Mouse (Mus musculus): ENCODE measurements at regions not wholly inside any gene's neighbourhood (a gene's known extent, or its start where the extent isn't known, plus 50 kb on each side); places are given as distances from the start of the nearest gene placed in this dataset.

GRCm38 (mm10) chr19:54248256-54248936 is 204.4 kb downstream of the Adra2a start:
- peak in 1 of 2 experiments; percentile 32 for DNase-seq

GRCm38 (mm10) chr19:54252145-54252664 is 208.3 kb downstream of the Adra2a start:
- no peak for DNase-seq

GRCm38 (mm10) chr19:54257889-54258288 is 213.9 kb downstream of the Adra2a start:
- no peak for DNase-seq

DNA sequence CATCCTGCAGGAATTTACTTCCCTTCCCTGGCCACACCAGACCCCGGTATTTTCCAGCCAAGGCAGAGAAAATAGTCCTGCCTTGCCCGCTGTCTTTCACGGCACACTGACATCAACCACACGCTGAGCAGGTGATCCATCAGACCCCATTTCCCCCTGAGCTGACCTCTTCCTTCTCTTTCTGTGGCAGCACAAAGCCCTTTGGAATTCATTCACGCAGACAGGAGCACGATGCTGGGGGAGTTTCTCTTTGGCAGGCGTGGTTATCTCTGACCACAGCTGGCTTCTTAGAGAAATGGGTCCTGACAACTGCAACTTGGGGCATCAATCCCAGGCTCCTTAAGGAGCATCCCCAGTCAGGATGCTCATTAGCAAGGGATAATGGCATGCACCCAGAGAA is 215.2 kb downstream of the Adra2a start:
- no peak for DNase-seq

DNA sequence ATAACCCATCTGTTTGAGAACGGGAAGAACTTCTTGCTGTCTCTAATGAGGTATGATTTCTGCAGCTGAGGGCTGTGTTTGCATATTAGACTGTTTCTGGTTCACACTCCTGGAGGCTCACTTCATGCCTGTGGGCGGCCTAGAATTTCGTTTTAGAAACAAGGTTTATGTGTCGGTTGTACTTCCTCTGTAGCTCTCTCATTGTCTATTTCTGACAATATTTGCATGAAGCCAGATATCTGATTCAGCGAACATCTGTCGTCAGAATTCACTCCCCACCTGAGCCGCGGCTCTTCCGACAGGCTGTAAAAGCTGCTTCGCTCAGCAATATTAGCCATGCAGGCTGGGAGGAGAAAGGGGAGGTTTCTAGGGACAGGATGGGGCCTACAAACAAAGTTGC is 233.4 kb downstream of the Adra2a start:
- no peak for DNase-seq

GRCm38 (mm10) chr19:54285481-54285880 is 241.5 kb downstream of the Adra2a start:
- DNase-seq = no peak

- DNase-seq = no peak
Measured at GRCm38 (mm10) chr19:54297663-54298388, 253.9 kb downstream of the Adra2a start.

DNA sequence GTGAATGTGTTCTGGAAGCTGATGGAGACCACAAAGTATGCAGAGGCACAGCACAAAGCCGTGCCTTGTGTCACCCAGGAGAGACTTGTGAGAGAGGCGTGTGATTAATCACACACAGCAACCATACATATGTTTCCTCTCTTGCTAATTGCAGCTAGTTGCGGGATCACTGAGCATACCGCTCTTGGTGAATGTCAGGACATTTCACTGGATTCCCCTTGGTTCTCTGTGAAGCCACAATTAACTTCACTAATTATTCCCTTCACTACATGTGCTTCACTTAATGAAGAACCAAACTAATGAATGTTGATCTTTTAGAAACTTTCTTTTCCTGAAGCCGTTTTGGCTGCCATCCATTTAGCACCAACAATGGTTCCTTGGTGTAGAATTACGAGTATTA is 267.3 kb downstream of the Adra2a start:
- no peak for DNase-seq

DNA sequence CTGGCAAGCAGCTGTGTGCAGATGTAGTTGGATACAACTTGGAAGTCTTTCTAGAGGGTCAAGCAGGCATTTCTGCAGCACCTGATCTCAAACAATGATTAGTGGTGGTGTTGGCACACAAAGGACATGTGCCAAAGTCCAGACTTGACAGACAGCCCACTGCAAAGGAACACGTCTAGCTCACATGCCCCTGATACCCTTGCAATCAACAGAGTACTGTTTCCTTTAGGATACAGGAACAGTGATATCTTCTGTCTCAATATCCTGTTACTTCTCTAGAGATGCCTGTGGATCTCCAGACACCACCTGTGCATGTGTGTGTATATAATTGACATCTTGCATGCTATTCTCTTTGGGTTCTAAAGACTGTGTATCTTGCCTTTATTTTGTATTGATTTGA is 267.8 kb downstream of the Adra2a start:
- DNase-seq = no peak

GRCm38 (mm10) chr19:54323276-54323675 is 279.3 kb downstream of the Adra2a start:
- DNase-seq = no peak

DNA sequence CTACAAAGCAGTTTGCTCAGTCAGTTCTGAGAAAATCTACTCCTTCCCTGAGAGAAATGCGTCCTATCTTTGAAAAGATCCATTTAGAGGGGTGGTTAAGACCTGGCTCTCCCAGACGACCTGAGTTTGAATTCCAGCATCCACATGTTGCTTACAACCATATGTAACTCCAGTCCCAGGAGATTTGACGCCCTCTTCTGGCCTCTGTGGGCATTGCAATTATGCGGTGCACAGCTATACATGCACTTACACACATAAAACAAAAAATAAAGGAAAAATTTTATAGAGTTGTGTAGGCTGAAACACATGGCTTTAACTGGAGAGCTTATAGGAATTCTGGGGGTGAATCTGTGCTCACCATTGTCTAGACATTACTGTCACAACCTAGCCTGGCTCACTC is 281.0 kb downstream of the Adra2a start:
- peak in 1 of 2 experiments; percentile 2 for DNase-seq

DNA sequence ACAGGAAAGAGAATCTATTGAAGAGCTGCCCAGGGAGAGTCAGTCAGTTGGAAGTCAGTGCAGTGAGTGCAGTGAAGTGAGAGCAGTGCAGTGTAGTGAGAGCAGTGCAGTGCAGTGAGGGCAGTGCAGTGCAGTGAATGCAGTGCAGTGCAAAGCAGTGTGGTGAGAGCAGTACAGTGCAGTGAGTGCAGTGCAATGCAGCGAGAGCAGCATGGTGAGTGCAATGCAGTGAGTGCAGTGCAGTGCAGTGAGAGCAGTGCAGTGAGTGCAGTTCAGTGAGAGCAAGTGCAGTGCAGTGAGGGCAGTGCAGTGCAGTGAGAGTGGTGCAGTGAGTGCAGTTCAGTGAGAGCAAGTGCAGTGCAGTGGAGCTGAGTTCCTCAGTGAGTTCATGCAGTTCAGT is 288.2 kb downstream of the Adra2a start:
- DNase-seq = no peak

GRCm38 (mm10) chr19:54340778-54341291 is 296.9 kb downstream of the Adra2a start:
- no peak for DNase-seq

DNA sequence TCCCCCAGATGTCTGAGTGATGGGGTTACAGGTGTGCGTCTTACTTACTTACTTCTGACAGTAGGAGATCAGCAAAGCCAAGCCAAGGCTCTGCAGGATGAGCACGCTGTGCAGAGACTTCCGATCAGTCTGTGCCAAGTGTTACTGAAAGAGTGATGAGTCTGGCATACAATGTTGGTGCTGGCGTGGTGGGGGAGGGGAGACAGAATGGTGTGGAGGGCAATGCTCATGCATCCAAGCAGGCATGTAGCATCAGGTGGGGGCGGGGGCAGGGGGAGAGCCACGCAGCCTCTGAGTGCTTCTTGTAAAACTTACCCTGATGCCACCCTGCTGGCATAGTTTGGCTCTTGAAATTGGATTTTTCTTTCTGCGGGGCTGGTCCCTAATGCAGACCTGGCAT is 315.8 kb downstream of the Adra2a start:
- DNase-seq = no peak

GRCm38 (mm10) chr19:54360660-54361059 is 316.7 kb downstream of the Adra2a start:
- DNase-seq = no peak

DNA sequence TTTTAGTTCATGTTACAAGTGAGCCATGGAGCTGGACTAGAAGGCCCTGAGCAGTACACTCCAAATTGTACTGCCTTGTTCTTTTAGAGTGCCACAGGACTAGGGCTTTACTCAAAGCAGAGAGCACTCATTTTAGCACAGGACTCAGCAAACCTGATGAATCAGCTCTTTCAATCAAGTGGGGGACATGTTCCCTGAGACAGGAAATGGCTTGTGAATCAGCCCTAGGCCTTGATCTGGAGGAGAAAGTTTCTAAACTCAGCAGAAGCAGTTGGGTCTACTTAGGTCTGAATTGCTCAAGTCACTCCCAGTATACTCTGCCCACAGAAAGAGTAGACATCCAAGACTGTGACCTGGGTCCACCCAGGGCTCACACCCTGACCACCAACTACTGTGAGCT is 341.1 kb downstream of the Adra2a start:
- no peak for DNase-seq

DNA sequence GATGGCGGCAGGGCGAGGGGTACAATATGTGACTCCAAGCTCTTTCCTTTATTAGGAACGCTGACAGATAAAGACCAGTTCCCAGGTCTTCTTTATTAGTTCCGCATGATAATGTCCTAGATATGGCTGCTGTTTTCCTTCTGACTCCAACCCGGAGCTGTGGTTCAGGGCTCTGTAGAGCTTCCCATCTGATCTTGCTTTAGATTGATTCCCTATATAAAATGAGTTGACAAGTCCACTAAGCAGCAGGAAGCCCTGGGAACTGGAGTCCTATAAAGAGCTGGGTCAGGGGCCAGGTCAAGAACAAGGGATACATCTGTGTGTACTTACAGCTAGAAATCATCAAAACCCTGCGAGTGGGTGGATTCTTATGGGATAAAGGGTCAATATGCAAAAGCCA is 347.5 kb downstream of the Adra2a start:
- DNase-seq = no peak

- DNase-seq = no peak
Measured at GRCm38 (mm10) chr19:54399651-54400050, 355.7 kb downstream of the Adra2a start.

DNA sequence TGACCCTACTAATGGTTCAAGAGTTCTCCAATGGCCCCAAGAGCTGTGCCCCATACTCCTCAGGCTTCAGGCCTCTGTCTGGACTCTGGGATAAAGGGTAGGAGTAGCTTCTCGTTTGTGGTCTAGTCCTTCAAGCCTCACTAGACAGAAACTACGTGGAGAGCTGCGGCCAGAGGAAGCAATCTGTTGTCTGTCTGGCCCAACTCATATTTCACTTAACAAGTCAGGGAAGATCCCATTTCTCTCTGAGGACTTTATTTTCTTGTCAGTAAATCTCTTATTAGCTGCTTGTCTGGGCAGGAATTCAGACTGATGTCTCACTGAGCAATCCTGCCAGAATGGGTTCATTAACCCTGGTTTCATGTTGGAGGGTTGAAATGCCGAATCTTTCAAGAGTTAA is 364.0 kb downstream of the Adra2a start:
- no peak for DNase-seq

DNA sequence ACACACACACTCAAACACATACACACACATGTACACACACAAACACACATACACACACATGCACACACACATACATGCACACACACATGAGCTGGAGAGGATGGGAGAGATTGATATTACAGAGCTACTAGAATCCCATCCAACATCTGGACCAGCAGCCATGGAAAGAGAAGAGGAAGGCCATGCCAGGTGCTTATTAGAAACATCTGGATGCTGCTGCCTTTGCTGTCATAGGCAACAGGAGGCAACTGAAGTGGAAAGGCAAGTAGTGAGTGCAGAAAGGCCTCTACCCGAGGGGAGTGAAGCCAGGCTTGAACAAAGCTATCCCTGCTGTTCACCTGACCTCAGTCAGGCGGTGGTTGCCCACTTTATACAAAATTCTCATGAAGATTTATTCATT is 385.1 kb downstream of the Adra2a start:
- no peak for DNase-seq

GRCm38 (mm10) chr19:54440713-54441112 is 396.8 kb downstream of the Adra2a start:
- no peak for DNase-seq

- no peak for DNase-seq
Measured at GRCm38 (mm10) chr19:54460426-54461170, 416.6 kb downstream of the Adra2a start.

- DNase-seq = no peak
Measured at GRCm38 (mm10) chr19:54462480-54462879, 418.5 kb downstream of the Adra2a start.
